Mouse (Mus musculus): Measurements from ENCODE around the gene Igsf3.
"Not testable (repeated sequence)": the region's sequence is repeated elsewhere in the genome, so short reads cannot be mapped to it uniquely, and the experiment has no call there.

Gene Igsf3

DNA sequence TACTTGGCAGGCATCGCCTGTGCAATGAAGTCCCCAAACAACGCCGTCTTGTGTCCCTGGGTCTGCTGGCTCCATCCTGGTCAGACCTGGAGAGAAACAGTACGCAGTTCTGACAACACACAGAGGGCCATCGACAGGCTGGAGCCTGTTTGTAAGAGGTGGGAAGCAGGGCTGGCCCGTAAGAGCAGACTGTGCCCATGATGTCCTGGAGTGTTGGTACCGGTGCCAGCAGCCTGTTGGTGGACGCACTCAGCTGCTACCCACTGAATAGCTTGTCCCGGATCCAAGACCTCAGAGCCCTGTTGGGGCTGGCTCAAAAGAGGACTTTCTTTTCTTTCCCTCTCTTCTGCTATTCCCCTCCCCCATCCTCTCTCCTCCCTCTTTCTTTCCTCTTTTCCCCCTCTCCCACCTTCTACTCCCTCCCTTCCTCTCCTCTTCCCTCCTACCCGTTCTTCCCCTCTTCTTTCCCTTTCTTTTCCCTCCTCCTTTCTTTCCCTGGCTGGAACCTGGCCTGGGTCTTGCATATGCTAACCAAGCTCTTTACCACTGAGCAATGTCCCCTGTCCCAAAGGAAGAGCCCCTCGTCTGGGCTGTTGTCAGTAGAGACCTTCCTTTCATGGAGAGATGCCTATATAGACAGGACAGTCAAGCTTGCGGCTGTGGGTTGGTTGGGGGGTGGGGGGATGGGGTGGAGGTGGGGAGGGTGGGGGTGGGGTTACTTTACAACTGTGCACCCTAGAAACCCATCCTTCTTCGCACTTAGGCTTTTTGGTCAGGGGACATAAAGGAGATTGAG is 27.9 kb downstream of the Igsf3 start:
- no peak for DNase-seq (ENCODE audit: extremely low read depth, low read depth)

DNA sequence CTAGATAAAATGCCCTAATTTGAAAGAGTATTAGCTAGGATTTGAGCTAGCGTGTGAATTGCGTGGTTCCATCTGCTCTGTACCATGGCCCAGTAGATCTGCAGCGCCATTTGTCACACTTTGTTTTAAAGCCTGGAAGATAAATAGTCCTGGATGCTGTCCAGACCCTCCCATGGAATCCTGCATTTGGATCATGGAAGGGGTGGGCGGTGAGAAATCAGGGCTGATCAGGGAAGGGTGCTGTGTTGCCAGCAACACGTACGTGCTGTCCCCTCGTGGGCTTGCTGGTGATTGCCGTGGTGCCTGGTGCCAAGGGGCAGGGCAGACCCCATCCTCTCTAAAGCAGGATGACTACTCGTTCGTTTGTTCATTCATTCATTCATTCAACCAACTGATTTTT is 28.6 kb downstream of the Igsf3 start:
- no peak for DNase-seq (ENCODE audit: extremely low read depth, low read depth)

DNA sequence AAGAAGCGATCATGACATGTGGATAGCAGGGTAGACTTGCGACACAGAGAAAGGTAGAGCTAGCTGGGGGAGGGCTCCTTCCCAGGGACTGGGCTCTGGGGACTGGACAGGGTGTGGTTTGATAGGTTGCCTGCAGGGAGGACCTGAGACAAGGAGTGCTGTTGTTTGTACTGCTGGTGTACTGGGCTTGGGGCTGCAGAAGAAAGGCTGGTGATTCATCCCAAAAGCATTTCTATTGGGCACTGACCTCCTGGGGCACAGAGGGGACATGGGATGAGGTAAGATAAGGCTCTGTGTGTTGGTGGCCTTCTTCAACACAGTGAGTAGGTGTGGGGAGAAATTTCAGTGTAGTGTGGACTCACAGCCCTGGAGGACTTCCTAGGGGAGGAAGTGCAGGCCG is 29.2 kb downstream of the Igsf3 start:
- DNase-seq (ENCODE audit: extremely low read depth, low read depth), result no peak

DNA sequence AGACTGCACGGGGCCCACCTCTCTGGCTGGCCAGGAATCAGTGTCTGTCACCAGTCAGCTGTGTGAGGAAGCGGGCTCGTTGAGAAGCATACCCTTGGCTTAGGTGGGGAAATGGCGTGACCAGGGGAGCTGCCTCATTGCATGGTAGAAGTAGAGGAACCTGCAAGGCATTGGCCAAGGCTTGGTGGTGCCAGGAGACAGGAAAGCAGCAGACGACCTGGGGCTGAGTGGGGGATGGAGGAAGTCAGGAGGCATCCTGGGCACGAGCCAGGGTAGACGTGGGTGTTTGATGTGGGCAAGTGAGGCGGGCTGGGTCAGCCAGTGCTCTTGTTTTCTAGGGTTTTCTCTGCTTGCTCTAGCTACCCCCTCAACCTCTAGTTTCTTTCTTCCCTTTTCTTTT is 30.7 kb downstream of the Igsf3 start:
- DNase-seq (ENCODE audit: extremely low read depth, low read depth), result no peak

DNA sequence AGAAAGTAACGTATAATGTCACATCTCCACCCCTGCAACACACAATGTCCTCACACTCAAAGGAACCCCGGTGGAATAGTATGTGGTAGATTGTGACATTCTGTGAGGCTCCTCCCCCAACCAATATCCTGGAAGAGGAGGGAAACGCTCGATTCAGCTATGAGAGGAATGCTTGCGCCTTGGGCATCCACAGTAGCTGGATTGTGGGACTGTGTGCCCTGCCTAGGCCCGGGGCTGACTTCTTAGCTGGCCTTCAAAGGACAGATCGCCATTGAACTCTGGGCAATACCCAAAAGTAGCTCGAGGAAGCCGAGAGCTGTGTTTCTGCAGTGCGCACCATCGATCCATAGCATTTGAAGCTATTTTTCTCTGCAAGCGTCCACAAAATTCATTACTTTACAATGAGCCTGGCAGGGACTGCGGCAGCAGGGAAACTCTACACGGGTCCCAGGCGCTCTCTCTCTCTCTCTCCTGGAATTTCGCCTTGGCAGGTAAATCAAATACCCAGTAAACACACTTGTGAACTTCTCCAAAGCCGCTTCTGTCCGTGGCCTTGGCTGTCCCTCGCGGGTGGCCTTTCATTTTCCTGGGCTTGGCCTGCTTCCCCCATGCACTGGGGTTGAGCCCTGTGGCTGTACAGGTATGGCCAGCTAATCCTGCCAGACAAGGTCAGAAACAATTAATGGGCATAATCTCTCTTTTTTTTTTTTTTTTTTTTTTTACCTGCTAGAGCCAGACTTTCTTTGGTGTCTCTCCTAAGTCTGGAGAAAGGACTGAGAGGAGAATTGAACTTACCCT is 32.3 kb downstream of the Igsf3 start:
- DNase-seq (ENCODE audit: extremely low read depth, low read depth), result no peak

DNA sequence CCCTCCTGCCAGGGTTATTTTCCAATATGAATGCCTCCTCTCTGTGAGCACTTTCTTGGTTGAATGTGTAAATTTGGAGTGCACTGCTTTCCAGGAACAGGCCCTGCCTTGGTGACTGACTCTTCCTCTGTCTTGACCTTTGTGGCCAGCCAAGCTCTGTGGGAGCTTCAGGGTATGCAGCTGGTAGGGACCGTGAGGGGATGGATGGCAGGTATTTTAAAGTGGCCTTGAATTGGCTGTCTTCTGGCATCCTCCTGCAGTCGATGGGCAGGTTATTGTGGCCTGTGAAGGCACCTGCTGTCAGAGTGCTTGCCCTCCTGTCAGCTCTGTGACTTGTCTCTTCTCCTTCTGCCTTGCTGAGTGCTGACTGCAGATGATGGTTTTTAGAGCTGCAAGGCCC is 33.3 kb downstream of the Igsf3 start:
- no peak for DNase-seq (ENCODE audit: extremely low read depth, low read depth)

DNA sequence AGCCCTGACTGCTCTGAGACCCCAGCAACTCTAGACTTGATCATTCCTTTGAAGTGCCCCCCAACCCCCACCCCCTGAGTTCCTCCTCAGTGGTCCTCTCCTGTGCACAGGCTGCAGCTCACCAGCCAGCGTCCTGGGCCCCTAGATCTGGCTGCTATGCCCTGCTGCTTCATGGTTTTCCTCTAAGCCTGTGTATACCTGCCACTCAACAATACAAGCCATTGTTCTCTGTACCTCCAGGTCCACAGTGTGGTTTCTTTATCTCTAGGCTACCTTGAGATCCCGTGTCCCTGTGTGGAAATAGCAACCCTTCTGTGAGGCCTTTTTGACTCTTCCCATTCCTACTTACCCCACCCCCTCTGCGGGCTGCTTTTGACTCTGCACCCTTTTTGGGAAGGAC is 33.9 kb downstream of the Igsf3 start:
- DNase-seq (ENCODE audit: extremely low read depth, low read depth), result no peak

DNA sequence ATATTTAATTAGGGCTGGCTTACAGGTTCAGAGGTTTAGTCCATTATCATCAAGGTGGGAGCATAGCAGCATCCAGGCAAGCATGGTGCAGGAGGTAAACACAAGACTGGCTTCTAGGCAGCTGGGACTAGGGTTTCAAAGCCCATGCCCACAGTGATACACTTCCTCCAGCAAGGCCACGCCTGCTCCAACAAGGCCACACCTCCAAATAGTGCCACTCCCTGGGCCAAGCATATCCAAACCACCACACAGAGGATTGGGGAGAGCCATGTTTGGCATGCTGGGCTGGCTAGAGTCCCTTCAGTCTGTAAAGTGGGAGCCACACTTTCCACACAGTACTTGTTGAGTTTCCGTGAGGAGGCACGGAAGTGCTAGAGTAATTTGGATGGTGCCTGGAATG is 34.7 kb downstream of the Igsf3 start:
- DNase-seq (ENCODE audit: extremely low read depth, low read depth), result no peak

DNA sequence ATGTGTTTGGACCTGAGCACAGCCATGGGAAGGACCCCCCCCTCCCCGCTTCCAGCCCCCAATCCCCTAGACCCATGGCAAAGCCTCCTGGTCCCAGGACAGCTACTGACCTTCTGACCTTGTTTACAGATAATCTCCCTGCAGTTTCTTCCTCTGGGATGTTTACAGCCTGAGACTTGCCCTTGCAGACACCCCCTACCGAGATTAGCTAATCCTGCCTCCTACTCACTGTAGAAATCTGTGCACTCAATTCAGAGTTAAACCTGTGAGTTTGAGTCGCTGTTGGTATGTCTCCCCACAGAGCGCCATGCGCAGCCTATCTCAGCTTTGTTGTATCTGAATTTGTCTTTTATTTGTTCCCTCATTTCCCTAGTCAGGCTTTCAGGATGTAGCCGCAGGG is 35.2 kb downstream of the Igsf3 start:
- no peak for DNase-seq (ENCODE audit: extremely low read depth, low read depth)

DNA sequence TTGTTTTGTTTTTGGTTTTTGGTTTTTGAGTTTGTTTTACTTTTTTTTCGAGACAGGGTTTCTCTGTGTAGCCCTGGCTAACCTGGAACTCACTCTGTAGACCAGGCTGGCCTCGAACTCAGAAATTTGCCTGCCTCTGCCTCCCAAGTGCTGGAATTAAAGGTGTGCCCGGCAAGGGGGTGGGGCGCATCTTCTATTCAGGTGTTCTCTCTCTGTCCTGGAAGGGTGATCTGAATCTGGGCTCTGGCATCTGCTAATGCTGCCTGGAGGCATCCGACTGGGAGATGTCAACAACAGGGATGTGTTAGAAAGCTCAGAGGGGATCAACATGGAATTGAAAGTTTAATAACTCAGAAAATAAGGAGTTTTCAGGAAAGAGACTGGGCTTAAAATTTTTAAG is 36.1 kb downstream of the Igsf3 start:
- DNase-seq (ENCODE audit: extremely low read depth, low read depth), result not testable (repeated sequence)

DNA sequence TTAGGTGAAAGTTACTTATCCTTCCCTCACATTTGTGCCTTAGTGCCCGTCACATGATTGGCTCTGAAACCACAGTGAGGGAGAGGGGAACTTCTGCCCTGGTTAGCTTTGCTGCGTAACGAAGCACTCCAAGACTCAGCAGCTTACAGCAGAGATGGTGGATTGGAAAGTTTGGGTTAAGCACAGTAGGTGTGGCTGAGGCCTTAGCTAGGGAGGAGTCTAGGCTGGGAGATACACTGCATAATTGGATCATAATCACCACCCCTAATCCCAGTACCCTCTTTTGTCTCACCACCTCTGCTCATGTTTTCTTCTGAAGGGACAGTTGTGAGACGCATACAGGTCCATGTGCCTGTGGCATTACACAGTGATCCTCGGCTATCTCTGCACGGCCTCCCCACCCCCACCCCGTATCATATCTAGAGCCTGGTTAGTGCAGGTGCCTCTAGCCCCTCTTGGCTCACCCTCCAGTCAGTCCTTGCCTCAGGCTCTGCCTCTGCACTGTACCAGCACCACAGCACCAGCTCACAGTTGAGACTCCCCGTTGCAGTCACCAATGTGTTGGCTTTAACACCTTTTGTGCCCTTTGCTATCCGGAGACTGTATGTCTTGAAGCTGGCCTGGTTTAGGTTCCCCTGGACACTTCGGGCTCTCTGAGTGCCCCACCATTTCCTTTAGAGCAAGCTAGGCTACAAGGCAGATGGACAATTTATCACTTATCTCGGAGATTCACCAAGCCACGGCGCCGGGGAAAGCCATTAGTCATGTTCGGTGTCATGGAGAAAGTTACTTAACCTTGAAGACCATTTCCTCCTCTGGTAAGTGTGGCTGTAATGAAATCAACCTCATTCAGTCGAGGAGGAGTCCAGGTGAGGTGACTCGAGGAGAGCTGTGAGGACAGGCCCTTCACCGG is 42.1 kb downstream of the Igsf3 start:
- no peak for DNase-seq (ENCODE audit: extremely low read depth, low read depth)

DNA sequence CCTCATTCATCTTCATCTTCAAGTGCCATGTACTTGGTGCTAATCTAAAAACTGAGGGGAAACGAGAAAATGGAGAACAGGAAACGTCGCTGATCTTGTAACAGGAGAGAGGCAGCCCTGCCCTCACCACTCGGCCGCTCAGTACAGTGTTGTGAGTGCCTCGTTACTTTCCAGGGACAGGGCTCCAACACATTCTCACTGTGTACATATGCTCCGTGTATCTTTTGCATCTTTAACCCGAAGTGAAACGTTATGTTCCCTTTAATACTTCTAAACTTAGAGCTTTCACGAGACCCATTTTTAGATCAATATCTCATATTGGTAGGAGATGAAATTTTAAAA is 42.7 kb downstream of the Igsf3 start:
- DNase-seq (ENCODE audit: extremely low read depth, low read depth), result no peak

DNA sequence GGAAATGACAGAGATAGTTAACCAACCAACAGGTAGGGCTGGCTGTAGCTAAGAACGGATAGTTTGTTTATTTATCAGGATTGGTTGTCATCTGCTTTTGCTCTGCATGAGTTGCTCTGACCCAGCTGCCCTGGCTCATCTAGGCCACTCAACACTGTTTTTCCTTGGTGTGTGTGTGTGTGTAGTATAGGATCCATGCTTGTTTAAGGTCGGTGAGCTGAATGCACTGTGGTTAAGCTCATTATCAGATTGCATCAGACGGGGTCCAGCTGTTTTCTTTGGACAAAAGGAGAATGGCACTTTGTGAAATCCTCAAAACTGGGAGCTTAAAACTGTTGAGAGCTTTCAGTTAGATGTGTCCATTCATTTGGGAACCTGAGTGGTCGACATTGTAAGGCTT is 46.3 kb downstream of the Igsf3 start:
- DNase-seq (ENCODE audit: extremely low read depth, low read depth), result no peak

DNA sequence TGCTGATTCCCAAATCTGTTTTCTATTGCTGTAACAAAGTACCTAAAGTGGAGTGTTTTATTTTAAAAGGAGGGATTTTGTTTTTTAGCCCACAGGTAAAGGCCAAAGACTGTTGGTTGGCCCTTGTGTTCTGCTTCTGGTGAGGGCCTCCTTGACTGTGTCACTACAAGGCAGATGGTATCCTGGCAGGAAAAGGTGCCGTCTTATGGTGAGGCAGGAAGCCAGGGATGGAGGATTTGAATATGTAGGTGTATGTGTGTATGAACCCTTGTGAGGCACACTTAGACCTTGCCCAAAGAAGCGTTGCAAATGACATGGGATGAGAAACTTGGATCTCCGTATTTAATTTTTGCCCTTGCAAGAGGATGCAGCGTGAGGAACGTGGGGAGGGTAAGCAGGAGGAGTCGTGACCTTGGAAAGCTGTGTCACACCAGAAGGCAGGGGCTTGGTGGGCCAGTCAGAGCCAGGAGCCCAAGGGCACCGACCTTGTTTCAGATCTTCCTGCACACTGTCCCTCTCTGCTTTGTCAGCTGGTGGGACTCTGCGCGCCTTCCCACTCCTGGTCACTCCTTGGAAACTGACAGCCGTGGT is 47.5 kb downstream of the Igsf3 start:
- DNase-seq (ENCODE audit: extremely low read depth, low read depth), result no peak

DNA sequence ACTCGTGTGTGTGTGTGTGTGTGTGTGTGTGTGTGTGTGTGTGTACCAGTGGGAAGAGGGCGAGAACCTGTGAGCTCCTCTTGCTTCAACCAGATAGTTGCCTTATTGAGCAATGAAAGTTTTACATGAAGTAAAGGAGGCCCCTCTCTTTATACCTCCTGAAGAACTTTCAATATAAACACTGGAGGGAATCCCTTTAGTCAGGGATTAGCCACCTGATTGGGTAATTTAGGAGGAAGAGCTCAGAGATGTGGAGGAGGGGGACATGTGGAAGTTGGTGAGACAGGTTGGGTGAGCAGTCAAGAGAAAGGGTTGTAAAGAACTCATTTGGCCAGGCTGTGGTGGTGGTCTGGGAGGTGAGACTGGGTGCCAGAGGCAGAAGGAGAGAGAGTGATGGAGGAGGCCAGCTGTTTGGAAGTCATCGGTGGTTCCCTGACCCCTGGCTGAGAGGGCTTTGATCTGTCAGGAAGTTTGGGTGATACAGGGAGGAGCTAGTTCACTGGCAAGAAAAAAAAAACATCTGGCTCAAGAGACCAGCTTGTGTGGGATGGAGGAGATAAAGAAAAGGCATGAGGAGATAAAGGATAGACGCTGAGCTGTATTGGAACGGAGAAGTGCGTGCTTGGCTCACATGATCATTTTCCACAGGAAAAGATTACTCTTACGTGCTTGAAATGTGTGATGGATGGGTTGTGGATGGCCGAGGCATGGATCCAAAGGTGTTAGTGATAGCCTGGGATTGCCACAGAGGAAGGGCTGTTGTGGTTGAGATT is 53.3 kb downstream of the Igsf3 start:
- DNase-seq (ENCODE audit: extremely low read depth, low read depth), result no peak

DNA sequence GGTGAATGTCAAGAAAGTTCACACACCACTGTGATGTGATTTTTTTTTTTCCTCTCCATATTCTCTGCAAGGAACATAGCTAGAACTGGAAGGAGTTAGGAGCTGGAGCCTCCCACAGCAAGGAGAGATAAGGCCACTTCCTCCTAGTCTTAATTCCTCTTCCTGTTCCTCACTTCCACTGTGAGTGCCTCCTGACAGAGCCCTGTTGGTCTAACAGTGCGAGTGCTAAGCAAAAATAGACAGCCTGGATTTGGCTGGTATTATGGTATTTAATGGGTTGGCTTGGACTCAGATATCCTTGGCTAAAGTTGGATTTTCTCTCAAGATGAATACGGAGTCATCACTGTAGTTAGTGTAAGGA is 53.9 kb downstream of the Igsf3 start:
- DNase-seq (ENCODE audit: extremely low read depth, low read depth), result no peak

DNA sequence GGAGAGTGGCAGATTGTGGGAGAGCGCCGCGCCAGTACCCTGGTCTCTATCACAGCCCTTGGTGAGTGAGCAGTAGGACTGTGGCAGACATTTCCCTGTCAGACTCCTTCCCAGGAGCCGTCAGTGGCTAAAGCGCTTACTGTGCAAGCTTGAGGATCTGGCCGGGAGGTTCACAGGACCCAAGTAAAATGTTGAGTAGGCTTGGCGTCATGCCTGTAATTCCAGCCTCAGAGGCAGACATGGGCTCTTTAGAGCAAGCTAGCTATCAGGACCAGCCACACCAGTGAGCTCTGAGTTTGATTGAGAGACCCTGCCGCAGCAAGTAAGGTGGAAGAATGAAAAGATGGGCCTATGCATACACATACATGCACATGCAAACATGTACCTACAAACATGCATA is 58.8 kb downstream of the Igsf3 start:
- DNase-seq (ENCODE audit: extremely low read depth, low read depth), result no peak

DNA sequence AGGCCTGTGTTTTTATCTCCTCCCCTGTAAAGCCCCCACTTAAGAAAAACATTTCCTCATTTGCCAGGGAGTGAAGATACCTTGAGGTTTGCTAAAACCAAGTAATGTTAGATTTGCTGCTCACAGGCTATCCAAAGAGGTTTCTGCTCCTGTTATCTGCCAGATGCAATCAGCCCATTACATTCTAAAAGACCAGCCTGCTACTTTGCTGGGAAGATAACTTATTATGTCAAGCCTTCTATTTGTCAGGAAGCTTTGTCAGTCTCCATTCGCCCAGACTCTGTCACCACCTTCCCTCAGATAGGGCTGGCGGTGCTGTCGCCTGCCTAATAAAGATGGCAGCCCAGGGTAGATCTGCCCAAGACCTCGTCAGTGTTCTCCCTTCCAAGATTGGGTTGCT is 59.6 kb downstream of the Igsf3 start:
- DNase-seq (ENCODE audit: extremely low read depth, low read depth), result no peak

DNA sequence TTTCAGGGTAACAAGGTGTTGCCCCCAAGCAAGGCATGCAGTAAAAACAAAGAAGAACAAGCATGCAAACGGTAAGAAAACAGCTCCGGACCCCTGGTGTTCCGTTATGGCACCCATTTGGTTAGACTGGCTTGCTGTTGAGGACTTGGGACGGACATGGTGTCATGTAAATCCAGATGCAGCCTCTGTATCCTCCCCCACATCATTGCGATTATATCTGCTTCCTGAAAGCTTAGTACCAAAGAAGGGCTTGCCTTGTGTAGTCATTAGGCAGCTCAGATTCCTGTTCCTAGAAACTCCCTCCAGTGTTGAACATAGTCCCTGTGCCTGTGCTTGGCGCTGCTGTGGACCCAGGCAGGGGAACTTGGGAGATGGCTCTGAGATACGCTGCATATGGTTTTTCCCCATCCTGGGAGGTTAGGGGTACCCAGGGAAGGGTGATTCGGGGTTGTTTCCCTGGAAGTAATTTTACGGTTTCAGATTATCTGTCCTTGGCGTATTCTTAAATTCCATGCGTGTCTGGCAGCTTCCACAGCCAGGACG is 60.2 kb downstream of the Igsf3 start:
- no peak for DNase-seq (ENCODE audit: extremely low read depth, low read depth)

DNA sequence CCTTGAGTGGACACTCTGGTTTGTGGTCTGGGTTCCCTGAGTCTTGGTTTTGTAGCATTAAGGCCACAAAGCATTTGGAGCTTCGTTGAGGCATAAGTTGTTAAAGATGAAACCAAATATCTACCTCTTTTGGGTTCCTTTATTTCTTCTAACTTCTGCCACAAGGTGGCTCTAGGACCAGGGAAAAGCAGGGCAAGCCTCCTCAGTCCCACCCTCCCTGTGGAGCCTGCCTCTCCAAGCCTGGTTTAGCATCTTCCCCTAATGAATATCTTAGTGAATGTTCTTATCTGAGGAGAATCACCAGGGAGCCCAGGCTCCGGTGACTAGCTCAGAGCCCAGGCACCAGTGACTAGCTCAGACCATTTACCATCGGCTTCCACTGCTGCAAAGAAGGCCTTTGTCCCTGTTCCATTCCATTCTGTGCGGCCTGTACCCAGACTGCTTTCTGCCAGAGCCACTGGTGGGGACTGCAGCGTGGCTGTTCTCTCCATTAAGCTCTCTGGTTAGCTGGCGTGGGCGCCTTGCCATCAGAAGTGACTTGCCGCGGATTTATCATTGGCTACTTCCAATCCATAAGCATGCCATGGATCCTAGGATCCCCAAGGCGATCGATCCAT is 66.5 kb downstream of the Igsf3 start:
- no peak for DNase-seq (ENCODE audit: extremely low read depth, low read depth)

Measured in MEL-GATA-1-ER (cell line).